Mouse (Mus musculus) hindbrain, embryonic 11.5 days (tissue): Measurements from ENCODE around the gene Zfp276. TPM values are rescaled to one million over a fixed set of nuclear protein-coding genes. Genes with fewer than 3 reads are reported as not detected.

Experiments
- ATAC-seq: fragments of 200-750 bp; cut with Nextera tagmentation; 2 replicates; pipeline ENCODE4 v1.8.0; 2017; ENCODE audit warnings: mild to moderate bottlenecking, moderate TSS enrichment, moderate library complexity; ENCODE audit not compliant: low FRiP score
- DNase-seq: peaks from one replicate; pipeline ENCODE4 v3.0.0-alpha.2; 2015; ENCODE audit warnings: low spot score
- H3K27ac ChIP-seq: fragments of 300-500 bp; sonication (generic); 2 replicates; pipeline ENCODE4 v1.5.1; 2014; ENCODE audit warnings: mild to moderate bottlenecking, low read depth, low read length
- H3K27me3 ChIP-seq: fragments of 300-500 bp; sonication (generic); 2 replicates; pipeline ENCODE4 v1.6.1; 2014; ENCODE audit warnings: mild to moderate bottlenecking, low read length, moderate library complexity, mixed read lengths; ENCODE audit not compliant: control insufficient read depth, insufficient read depth
- H3K36me3 ChIP-seq: fragments of 300-500 bp; sonication (generic); 2 replicates; pipeline ENCODE4 v1.6.1; 2014; ENCODE audit warnings: mild to moderate bottlenecking, low read length, moderate library complexity, mixed read lengths; ENCODE audit not compliant: control insufficient read depth, insufficient read depth
- H3K4me1 ChIP-seq: fragments of 300-500 bp; sonication (generic); replicated peaks from 2 replicates; pipeline ENCODE4 v1.6.1; 2014; ENCODE audit warnings: low read length, mixed read lengths; ENCODE audit not compliant: control insufficient read depth, insufficient read depth
- H3K4me2 ChIP-seq: fragments of 300-500 bp; sonication (generic); replicated peaks from 2 replicates; pipeline ENCODE4 v1.6.1; 2014; ENCODE audit warnings: mild to moderate bottlenecking, low read depth, low read length
- H3K4me3 ChIP-seq: fragments of 300-500 bp; sonication (generic); 2 replicates; pipeline ENCODE4 v1.5.1; 2014; ENCODE audit warnings: low read depth, low read length
- H3K9ac ChIP-seq: fragments of 300-500 bp; sonication (generic); 2 replicates; pipeline ENCODE4 v1.6.1; 2014; ENCODE audit warnings: low read depth, low read length
- H3K9me3 ChIP-seq: fragments of 300-500 bp; sonication (generic); 2 replicates; pipeline ENCODE4 v1.6.1; 2016; ENCODE audit warnings: low read length; ENCODE audit not compliant: control insufficient read depth
- WGBS: fragments of 180-500 bp; shearing (Covaris S2); extraction: QIAGEN DNeasy Blood & Tissue Kit; methylation state at CpG from one replicate; pipeline ENCODE4 v1.1.7; 2014; 5-methylcytosine and 5-hydroxymethylcytosine counted together
- polyA plus RNA-seq: library from polyadenylated mRNA; unstranded; fragments of >200 nt; fragmentation: Nextera tagmentation; extraction: Ambion mirVana; gene quantifications from 2 replicates; pipeline ENCODE4 v1.2.1, GENCODE M21; 2014

Zfp276 gene
- polyA plus RNA-seq, 1 experiment from 2014 or later: 18.1 TPM

- no peak overlapping the region for H3K4me3 ChIP-seq
- H3K27me3 ChIP-seq: no peaks in the 10 kb centered on the region
- DNase-seq (no peak), ATAC-seq (no peak)
- H3K36me3 ChIP-seq: 0 out of 2 replicates have a peak, but pooled peaks cover 3% of the 10 kb centered on the region
- no peaks in the 10 kb centered on the region for H3K9me3 ChIP-seq
- 96% methylated on average over 8 of the region's 8 CpGs for WGBS
- H3K9ac ChIP-seq: no peak overlapping the region
- H3K4me2 ChIP-seq: no peak overlapping the region
- H3K27ac ChIP-seq: no peak overlapping the region
- no peaks in the 10 kb centered on the region for H3K4me1 ChIP-seq
Observed at GRCm38 (mm10) chr8:123290679-123291078, 36.7 kb downstream of the Zfp276 start.

- H3K4me2 ChIP-seq: no peak overlapping the region
- H3K27ac ChIP-seq: no peak overlapping the region
- H3K4me3 ChIP-seq: no peak overlapping the region
- H3K36me3 ChIP-seq: 0 out of 2 replicates have a peak, but pooled peaks cover 3% of the 10 kb centered on the region
- DNase-seq (no peak), ATAC-seq (no peak)
- H3K4me1 ChIP-seq: no peaks in the 10 kb centered on the region
- WGBS: 88% methylated on average over 8 of the region's 8 CpGs
- H3K9ac ChIP-seq: no peak overlapping the region
- no peaks in the 10 kb centered on the region for H3K27me3 ChIP-seq
- H3K9me3 ChIP-seq: no peaks in the 10 kb centered on the region
Observed at GRCm38 (mm10) chr8:123291716-123292115, 37.7 kb downstream of the Zfp276 start.

- Histone ChIP-seq H3K27me3 (no peaks in the 10 kb centered on the region), H3K4me2 (no peak overlapping the region), H3K27ac (no peak overlapping the region), H3K4me3 (no peak overlapping the region), H3K4me1 (no peaks in the 10 kb centered on the region), H3K9ac (no peak overlapping the region), H3K36me3 (0 out of 2 replicates have a peak, but pooled peaks cover 3% of the 10 kb centered on the region), H3K9me3 (no peaks in the 10 kb centered on the region)
- ATAC-seq: no peak
- WGBS: 91% methylated on average over 3 of the region's 3 CpGs
- DNase-seq: no peak
Observed at GRCm38 (mm10) chr8:123292281-123292680, 38.3 kb downstream of the Zfp276 start.

GRCm38 (mm10) chr8:123292785-123293184 is 38.8 kb downstream of the Zfp276 start:
- DNase-seq (no peak), ATAC-seq (no peak)
- Histone ChIP-seq H3K4me1 (no peaks in the 10 kb centered on the region), H3K9ac (no peak overlapping the region), H3K36me3 (0 out of 2 replicates have a peak, but pooled peaks cover 3% of the 10 kb centered on the region), H3K4me3 (no peak overlapping the region), H3K27me3 (no peaks in the 10 kb centered on the region), H3K9me3 (no peaks in the 10 kb centered on the region), H3K4me2 (no peak overlapping the region), H3K27ac (no peak overlapping the region)
- 88% methylated on average over 2 of the region's 2 CpGs for WGBS

GRCm38 (mm10) chr8:123298301-123298700 is 44.3 kb downstream of the Zfp276 start:
- Histone ChIP-seq H3K9me3 (no peaks in the 10 kb centered on the region), H3K9ac (no peak overlapping the region), H3K27ac (no peak overlapping the region), H3K27me3 (no peaks in the 10 kb centered on the region), H3K36me3 (0 out of 2 replicates have a peak, but pooled peaks cover 2% of the 10 kb centered on the region), H3K4me3 (no peak overlapping the region), H3K4me2 (no peak overlapping the region), H3K4me1 (no peaks in the 10 kb centered on the region)
- DNase-seq (no peak), ATAC-seq (no peak)
- 93% methylated on average over 11 of the region's 11 CpGs for WGBS

- no peaks in the 10 kb centered on the region for H3K4me1 ChIP-seq
- DNase-seq (no peak), ATAC-seq (no peak)
- H3K27ac ChIP-seq: no peak overlapping the region
- 76% methylated on average over 4 of the region's 4 CpGs for WGBS
- no peaks in the 10 kb centered on the region for H3K27me3 ChIP-seq
- no peak overlapping the region for H3K4me2 ChIP-seq
- no peaks in the 10 kb centered on the region for H3K9me3 ChIP-seq
- H3K9ac ChIP-seq: no peak overlapping the region
- no peaks in the 10 kb centered on the region; the same call in 1 of the 2 replicates for H3K36me3 ChIP-seq
- no peak overlapping the region for H3K4me3 ChIP-seq
Observed at GRCm38 (mm10) chr8:123308738-123309137, 54.7 kb downstream of the Zfp276 start.

GRCm38 (mm10) chr8:123317781-123318466 is 63.9 kb downstream of the Zfp276 start:
- 11% methylated on average over 21 of the region's 21 CpGs for WGBS

GRCm38 (mm10) chr8:123318467-123318911 is 64.5 kb downstream of the Zfp276 start, which contains the start of gene Fanca:
Gene Fanca, minus strand, starts transcription at chr8:123318576.
- no peaks in the 10 kb centered on the region for H3K9me3 ChIP-seq
- peak within 1 kb of the TSS; percentile 58 for H3K4me3 ChIP-seq
- H3K27me3 ChIP-seq: no peaks in the 10 kb centered on the region
- H3K9ac ChIP-seq: peak within 1 kb of the TSS; percentile 69
- H3K27ac ChIP-seq: no peak within 1 kb of the TSS
- ATAC-seq (peak; percentile 98), DNase-seq (peak; percentile 94)
- peak within 1 kb of the TSS; percentile 74 for H3K4me2 ChIP-seq
- 0% methylated on average over 24 of the region's 24 CpGs for WGBS
- H3K36me3 ChIP-seq: no peaks in the 10 kb centered on the region
- no peaks in the 10 kb centered on the region for H3K4me1 ChIP-seq

More at GRCm38 (mm10) chr8:123317781-123318466, 63.9 kb downstream of the Zfp276 start:
- Histone ChIP-seq H3K9ac (peak overlapping the region; percentile 69), H3K4me1 (no peaks in the 10 kb centered on the region), H3K27ac (no peak overlapping the region), H3K9me3 (no peaks in the 10 kb centered on the region), H3K4me3 (peak overlapping the region; percentile 58), H3K36me3 (no peaks in the 10 kb centered on the region), H3K27me3 (no peaks in the 10 kb centered on the region), H3K4me2 (peak overlapping the region; percentile 74)
- ATAC-seq: peak; percentile 90
- DNase-seq: no peak
